Mouse (Mus musculus): Measurements from ENCODE around the gene Cdrt4. TPM values are rescaled to one million over a fixed set of nuclear protein-coding genes. Genes with fewer than 3 reads are reported as not detected.

Gene Cdrt4
- total RNA-seq, 2 experiments from 2014 or later: 0.73 TPM; not detected in 1

DNA sequence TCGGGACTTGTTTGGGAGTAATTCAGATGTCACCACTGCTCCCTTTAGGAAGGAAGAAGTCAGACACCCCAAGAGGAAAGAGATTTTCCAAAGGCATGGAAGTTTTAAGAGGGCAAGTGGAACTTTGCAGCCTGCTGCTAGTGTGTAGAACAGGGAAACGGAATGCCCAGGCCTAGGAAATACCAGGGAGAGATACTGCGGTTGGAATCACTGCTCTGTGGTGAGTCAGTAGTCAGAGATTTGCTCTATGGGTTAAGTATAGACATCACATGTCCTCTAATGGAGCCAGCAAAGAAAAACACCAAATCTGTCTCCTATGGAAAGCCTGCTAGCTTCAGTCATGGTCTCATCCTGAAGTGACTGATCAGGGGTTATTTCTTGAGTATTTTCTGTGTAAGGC is 10.8 kb upstream of the Cdrt4 start:
- DNase-seq (ENCODE audit: low spot score in 2 of 2): no peak

DNA sequence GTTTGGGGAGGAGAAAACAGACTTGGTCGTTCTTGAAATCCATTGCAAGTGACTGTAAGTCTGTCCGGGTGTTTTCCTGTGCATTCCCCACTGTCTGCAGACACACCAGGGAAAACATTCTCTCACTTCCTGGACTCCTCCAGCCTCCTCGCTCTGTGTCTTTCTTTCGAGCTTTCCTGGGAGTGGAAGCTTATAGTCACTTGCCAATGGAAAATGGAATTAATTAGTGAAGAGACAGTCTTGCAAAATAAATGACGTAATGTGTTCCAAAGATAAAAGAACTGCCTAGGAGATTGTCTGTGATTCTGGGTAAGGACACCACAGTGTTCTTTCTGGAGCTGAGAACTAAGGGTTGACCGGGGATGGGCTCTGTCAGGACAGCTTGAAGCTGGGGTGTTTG is 7.5 kb upstream of the Cdrt4 start:
- DNase-seq (ENCODE audit: low spot score in 2 of 2): no peak

DNA sequence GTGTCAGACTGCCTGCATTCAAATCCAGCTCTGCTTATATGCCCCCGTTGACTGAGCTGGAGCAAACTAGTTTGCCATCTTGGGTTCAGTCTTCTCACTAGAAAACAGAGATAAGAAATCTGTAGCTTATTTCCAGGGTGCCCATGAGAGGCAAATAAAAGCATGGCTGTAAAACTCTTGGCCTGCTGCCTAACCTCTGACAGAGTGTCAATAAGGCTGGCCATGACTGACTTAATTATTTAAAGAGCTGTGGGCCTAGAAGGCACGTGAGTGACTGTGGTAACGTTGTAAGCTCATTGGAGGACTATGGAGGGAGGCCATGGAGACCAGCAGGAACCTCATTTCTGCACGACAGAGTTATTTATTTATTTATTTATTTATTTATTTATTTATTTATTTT is 5.5 kb upstream of the Cdrt4 start:
- no peak for DNase-seq (ENCODE audit: low spot score in 2 of 2)

DNA sequence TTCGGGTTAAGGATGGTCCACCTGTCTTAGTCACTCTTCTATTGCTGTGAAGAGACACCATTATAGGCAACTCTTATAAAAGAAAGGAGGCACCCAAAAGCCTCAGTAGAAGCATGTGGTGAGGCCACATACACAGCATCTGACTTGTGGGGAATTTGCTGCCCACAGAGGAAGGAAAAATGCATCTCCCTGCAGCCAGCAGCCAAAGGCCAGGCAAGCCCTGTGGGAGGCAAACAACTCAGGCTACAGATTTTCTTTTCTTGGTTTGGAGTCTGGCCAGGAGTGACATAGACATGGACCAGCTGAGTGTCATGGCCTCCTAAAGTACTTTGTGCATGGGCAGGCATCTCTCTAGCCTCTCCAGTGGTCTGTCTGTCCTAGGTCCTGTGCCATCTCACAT is 1.4 kb upstream of the Cdrt4 start:
- no peak for DNase-seq (ENCODE audit: low spot score in 2 of 2)

DNA sequence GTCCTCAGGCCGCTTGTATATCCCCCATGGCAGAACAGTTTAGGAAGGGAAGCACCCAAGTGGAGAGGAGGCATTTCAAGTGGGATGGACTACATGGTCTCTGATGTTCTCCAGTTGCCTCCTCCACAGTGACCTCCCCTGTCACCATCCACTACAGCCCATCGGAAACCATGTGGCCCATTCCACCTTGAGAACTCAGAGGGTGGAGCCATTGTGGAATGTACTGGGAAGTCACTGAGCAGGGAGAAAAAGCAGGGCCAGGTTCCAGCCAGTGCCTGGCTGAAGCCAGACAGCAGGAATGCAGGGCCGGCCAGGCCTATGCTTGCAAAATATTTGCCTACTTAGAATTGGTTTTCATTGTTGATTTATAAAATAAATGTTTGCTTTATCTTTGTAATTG is 3.8 kb downstream of the Cdrt4 start:
- no peak for DNase-seq (ENCODE audit: low spot score in 2 of 2)

DNA sequence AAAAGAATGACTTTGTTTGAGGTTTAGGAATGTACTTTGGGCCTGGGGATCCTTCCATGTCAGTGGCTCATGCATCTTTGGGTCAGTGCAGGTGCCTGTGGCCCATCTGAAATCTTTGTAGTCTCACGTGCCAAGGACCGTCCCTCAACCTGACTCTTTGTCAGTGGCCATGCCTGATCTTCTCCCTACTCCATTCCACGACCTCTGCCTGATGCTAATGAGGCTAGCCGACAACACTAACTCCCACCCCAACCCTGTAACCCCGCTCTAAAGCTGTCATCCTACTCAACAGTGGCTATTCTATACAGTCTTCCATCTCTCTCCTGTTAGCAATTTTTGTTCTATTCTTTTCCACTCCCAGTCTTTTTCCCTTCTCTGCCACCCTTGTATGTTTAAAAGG is 4.2 kb downstream of the Cdrt4 start:
- no peak for DNase-seq (ENCODE audit: low spot score in 2 of 2)

DNA sequence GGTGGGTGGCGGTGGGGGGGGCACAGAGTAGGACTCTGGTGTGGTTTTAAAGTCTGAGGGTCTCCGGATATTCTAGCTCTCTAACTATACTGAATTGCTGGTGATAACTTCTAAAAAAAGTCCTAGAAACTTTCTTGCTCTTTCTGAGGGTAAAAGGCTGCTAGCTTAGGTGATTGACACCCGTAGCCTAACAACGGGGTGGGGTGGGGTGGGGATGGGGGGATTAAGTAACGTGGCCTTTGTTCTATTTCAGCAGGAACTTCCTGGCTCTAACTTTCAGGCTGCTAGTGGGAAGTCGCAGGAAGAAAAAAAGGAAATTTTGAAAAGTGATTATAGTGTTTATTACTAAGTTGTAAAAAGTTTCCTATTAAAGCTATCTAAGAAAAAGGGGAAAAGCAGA is 4.8 kb downstream of the Cdrt4 start:
- DNase-seq (ENCODE audit: low spot score in 2 of 2): no peak

DNA sequence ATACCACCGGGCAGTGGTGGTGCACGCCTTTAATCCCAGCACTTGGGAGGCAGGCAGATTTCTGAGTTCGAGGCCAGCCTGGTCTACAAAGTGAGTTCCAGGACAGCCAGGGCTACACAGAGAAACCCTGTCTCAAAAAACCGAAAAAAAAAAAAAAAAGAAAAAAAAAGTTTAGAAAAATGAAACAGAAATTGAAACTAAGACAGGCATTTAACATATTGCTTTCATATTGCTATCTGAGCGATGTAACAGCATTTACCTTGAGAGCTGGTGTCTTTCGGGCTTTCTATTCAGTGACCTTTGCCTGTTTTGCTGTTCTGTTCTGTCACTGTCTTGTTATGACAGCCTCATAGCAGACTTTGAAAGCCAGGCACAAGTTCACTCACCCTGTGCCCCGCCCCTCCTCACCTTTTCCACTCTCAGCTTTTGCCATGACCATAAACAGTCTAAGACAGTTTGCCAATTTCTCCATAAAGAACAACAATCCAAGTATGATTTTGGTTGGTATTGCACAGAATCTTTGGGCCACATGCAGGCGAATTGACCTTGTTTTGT is 6.7 kb downstream of the Cdrt4 start:
- no peak for DNase-seq (ENCODE audit: low spot score in 2 of 2)

DNA sequence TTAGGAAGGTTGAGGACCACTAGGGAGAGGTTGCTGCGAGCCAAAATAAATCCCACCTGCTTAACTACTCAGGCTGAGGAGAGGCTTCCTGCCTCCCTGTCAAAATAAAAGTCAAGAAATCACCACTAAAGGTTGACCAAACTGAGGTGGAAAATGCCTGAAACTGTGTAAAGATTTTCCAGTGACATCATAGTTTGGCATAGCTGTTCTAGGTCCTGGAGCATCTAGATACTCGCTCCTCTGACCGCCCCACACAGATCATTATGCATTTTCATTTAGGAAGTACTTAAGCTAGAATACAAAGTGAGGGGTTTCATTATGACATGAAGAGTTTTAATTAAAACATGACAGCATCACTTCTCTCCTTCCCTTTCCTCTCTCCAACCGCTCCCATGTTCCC is 12.3 kb downstream of the Cdrt4 start:
- DNase-seq (ENCODE audit: low spot score in 2 of 2): no peak

DNA sequence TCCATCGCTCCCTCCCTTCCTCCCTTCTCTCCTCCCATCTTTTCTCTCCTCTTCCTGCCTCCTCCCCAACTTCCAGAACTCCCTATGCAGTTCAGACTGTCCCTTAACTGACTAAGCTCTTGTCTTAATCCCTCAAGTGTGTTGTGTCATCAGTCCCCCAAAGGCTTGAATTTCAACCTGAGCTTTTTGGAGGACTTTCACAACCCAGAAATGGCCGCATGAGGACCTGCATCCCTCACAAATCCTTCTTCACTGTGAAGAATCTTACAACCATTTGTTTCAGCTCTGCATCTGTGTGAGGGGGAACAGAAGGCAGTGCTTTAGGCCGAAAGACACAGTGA is 15.4 kb downstream of the Cdrt4 start:
- DNase-seq (ENCODE audit: low spot score in 2 of 2): no peak

DNA sequence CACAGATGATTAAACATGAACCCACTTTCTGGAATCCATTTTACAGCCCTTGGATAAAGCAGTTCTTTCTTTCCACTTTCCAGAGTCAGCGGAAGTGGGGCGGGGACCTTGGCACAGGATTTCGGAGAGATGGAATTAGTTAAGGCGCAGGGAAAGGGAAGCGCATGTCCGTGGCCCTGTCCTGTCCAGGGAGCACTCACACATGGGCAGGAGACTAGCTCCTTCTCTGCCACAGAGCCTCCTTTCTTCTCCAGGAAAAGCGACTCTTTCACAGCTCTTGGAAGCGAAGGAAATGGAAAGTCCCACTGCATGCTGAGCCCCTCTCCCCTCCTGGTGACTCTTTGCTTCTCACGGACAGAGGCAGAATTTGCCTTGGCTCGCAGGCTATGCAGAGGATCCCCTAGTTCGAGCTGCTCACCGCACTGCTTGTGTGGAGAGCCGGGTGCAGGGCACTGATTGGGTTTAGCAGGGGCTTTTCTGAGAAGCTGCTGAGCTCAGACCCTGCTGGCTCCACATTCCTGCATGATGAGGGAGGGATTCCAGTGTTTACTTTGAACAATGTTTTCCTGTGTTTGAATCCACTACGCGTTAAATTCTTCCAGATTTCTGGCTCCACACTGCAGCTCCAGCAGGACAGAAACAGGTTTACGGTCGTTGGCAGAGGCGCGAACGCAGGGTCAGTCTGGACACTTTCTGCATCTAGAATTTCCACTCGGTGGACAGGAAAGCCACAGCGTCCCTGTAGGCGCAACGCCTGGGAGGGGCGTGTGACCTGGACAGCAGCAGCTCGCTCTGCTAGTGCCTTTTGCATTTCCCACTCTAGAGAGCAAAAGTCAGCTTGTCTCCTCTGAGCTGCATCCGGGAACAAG is 16.0 kb downstream of the Cdrt4 start:
- DNase-seq (ENCODE audit: low spot score in 2 of 2): no peak

DNA sequence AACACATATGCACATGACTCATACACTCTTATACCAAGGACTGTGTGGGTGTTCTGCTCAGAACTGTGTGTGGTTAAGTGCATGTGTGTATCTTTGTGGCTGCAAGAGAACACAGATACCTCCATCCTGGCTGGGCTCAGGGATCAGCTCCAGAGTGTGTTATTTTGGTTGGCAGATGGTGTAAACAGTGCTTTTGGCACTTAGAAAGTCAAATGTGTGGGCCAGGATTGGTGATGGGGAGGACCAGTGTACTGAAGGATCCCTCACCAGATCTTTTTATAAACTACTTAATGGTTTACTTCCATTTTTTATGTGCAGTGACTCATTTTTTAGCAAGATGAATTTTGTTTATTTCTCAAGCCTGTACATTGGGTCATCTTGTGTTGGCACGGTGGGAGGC is 26.2 kb downstream of the Cdrt4 start:
- DNase-seq (ENCODE audit: low spot score in 2 of 2): no peak

DNA sequence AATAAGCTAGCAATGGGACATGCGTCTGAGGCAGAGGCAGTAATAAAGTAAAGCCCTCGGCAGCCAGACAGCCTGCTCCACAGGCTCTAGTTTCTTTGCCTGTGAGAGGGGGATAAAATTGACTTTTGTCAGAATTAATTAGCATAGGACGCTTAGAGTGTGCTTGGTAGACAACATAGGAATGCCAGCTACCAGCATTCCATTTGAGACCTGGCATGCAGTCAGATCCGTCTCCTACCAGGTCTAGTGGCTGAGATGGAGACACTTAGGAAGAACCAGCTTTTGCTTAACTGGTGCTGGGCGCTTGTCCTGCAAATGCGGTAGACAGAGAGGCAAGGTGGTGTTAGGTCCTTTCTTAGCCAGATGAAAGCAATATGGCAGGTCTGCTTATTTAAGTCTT is 27.9 kb downstream of the Cdrt4 start:
- DNase-seq (ENCODE audit: low spot score in 2 of 2): no peak

DNA sequence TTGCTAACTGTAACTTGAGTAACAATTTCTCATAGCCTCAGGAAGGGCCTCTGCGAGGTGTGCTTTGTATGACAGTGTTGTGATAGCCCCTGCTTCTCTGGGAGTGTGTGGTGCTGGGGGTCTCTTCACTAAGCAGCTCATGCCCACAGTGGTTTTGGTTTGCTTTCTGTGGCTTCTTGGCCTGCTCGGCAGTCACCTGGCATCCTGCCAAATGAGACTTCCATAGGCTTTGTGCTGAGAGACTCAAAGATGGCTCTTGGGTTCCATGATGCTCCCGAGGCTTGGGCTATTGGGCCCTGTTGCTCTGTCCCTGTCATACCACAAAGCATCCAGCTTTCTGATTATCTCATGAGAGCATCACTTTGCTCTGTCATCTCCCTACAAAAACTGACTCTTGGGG is 30.7 kb downstream of the Cdrt4 start:
- no peak for DNase-seq (ENCODE audit: low spot score in 2 of 2)

DNA sequence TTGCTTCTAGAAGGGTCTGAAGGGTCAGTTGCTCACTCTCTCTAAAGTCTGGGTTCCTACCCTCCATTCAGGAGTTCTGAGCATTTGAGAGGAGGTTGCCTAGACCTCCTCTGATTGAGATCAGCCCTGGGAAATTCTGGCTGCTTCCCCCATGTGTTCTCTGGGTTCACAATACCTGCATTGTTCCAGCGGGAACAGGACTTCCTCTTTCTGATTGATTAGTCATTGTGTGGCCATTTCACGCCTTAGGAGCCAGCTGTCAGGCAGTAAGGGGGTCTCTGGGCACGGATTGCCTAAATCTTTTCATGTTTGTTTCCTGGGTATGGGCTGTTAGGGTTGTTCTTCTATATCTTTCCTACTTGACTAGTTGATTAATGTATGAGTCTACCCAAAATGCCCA is 32.8 kb downstream of the Cdrt4 start:
- DNase-seq (ENCODE audit: low spot score in 2 of 2): no peak

DNA sequence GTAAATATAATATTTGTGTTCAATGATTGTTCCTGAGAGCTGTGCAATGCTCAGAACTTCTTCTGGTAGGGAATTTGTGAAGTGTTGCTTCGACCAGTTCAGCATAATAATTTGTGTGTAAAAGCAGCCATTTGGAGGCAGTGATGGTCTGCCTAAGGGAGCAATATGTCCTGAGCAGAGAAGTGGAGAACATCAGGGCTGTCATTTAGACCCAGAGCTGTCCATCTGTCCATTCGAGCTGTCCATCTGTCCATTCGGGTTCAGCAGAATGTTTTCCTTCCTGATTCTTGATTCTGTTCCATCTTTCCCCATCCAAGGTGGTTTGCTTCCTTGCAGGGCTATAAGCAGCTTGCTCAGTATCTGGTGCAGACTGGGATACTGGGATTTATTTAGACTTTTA is 33.4 kb downstream of the Cdrt4 start:
- DNase-seq (ENCODE audit: low spot score in 2 of 2): no peak

DNA sequence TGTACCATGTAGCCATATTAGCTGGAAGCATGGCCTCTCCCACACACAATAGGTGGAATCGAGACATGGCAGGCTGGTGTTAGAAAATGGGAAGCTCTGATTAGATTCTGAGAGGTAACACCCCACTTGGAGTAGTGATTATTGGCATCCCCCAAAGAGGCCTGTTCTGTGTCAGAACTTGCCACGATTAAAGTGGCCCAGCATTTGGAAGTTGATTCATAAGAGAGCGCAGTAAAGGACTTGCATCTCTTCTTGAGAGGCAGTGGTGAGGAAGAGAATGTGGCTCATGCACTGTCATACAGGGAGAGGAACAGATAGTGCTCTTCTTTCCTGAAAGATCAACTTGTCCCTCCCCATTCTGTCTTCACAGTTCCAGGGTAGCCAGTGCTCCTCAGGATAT is 34.1 kb downstream of the Cdrt4 start:
- DNase-seq (ENCODE audit: low spot score in 2 of 2): no peak

DNA sequence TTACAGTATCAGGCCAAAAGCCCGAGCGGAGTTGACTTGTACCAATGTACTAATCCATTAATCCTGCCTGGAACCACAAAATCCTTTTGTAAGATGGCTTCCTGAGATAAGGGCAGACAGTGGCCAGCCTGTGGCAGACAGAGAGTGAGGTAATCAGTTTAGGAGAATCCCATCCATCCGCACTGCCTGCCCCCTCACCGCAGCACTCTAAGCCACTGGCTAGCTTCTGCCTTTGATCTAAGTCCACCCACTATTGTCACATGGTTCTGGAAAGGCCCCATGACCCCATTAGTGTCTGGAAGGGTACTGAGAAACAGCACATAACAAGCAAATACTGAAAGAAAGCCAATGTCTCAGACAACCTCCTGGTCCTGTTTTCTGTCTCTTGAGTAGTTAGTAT is 35.6 kb downstream of the Cdrt4 start:
- DNase-seq (ENCODE audit: low spot score in 2 of 2): no peak

DNA sequence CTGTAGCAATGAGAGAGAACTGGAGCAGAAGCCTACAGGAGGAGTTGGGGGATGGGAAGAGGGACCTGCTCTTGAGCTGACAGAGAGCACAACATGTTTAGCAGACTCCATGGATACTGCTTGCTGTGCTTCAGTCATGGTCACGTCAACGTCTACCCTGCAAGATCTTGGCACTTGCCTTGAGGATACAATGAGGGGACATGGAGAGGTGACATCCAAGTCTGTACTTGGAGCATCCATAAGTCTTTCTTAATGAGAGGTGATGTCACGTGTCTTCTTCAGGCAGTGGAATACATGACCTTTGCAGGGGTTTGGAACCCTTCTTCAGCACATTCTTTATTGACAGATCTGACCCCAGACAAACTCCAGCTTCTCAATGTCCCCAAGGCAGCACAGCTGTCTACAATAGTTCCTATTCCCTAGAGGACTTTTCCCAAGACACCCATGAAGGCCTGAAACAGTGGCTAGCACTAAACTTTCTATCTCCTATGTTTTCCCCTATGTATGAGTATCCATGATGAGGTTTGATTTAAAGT is 39.2 kb downstream of the Cdrt4 start:
- DNase-seq (ENCODE audit: low spot score in 2 of 2): no peak

DNA sequence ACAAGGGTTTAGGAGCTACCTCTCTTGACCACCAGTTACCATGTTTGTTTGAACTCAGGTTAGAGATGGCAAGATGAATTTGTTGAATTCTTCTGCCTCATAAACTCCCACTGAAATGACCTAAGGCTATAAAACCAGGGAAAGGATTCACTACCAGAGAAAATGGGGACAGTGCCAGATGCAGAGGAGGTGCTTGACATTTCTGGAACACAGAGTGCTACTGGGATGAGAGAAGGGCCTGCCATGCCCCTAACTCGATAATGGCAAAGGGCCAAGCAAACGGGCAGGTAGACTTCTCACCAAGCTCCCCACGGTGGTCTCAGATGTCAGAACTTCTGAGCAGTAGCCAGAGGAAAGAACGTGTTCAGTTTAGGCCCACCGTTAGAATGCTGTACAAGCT is 39.8 kb downstream of the Cdrt4 start:
- DNase-seq (ENCODE audit: low spot score in 2 of 2): no peak

DNA sequence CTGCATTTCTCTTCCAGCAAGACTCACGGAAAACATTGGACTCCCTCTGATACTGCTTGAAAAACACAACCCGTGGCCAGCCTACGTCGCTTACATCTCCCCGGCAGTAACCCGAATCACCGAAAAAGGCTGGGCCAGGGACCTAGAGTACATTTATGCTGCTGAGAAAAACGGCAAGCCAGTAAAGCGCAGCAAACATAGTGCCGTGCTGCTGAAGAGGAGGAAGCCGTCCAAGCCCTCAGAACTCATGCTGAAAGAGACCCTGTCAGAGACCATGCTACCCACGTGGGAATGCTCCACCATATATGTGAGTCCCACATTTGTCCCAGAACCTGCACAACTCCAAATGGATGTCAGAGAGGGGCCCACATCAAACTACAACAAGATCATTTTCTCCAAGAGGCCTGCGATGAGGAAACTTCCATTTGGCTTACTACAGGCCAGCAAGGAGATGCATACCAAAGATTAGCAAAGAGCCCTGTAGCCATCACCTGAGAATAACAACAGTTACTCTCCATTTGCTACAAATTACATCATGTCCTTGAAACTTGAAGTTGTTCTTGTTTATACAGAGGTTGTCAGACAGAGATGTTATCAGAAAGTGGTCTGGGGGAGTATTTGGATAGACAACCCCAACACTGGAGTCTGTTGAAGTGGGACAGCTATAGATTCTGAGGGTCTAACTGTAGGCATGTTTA is 41.7 kb downstream of the Cdrt4 start:
- DNase-seq (ENCODE audit: low spot score in 2 of 2): no peak

DNA sequence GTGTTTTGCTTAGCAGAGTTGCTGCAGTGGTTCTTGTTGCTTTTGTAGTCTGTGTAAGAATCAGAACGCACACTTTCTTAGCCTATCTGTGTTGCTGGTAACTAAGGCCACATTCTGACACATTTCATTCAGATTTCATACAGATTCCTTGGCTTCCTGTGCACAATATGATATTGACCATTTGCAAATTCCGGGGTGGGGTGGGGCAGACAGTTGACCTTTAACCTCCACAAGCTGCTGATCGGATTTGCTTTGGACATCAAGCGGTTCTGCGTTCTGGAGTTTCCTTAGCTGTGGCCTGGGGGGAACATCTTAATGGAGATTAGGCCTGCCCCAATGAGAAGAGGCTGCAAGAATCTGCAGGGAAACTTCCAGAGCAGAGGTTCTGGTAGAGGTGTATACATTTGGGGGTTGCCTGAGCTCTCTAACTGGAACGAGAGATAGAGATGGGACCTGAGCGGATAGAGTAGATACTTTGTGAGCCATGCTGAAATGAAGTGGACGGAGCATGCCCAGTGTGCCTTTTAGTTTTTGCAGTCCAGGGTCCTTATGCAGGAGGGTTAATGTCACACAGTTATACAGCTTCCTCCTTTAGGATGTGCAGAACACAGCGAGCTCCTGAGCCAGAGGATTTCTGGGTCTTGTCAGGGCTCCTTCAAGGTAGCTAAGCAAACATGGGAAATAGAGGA is 44.2 kb downstream of the Cdrt4 start:
- no peak for DNase-seq (ENCODE audit: low spot score in 2 of 2)

Measured in adrenal gland, postnatal 4 days (tissue).